8 mouse cellular contexts compared by ENCODE assay signal in the genomic region with DNA sequence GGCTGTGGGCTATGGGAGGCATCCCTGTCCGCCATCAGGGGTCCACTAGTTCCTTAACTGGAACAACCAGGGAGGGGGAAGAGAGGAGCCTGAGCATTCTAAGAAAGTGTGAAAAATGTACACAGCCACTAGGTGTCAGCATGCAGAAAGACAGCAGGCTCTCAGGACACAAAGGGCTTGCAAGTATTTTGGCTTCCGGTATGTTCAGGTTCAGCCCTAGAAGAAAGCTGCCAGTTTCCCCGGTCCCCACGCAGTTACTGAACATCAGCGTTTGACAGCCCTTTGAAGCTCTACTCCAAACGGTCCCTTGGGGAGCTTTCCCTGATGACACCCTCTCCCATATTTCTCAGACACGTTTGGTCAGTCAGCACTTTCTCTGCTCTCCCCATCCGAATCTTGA.
DNase-seq lines count a peak whose midpoint lies in the region; ATAC-seq lines count a peak whose summit lies in the region.

No protein-coding gene starts in this region.

- peak overlapping the region; percentile 52 for H3K4me2 ChIP-seq in intestine, embryonic 16.5 days (ENCODE audit: low read depth, low read length)

- no peaks in the 10 kb centered on the region for H3K4me1 ChIP-seq in intestine, embryonic 16.5 days (ENCODE audit: control insufficient read depth, insufficient read depth, low read length)

- H3K27ac ChIP-seq in intestine, embryonic 16.5 days (ENCODE audit: low read length) = no peak overlapping the region

- peak; percentile 73 for DNase-seq in T-cell, adult 2 months (ENCODE audit: low spot score)
- peak; percentile 68 to 76 for DNase-seq in cerebellum, postnatal 10 days
- peak; percentile 46 to 66 for DNase-seq in frontal cortex, postnatal 36 days (ENCODE audit: low spot score in 2 of 2)
- DNase-seq in left cerebral cortex, postnatal 14 days (ENCODE audit: low spot score in 2 of 2) = peak; percentile 67 to 77
- DNase-seq in right cerebral cortex, postnatal 14 days = peak; percentile 14

- H3K4me3 ChIP-seq in intestine, embryonic 16.5 days (ENCODE audit: low read length) = peak overlapping the region; percentile 26; the same call in 1 of the 2 replicates

- ATAC-seq in intestine, embryonic 16.5 days = peak; percentile 69
- peak; percentile 97 for ATAC-seq in megakaryocyte progenitor cell, adult 5-6 weeks (replicated peaks; ENCODE audit: poor library complexity)
- no peak for ATAC-seq in erythroid progenitor cell, adult 5-6 weeks (replicated peaks; ENCODE audit: low FRiP score, poor library complexity, severe bottlenecking)

- no peaks in the 10 kb centered on the region for H3K9me3 ChIP-seq in intestine, embryonic 16.5 days (ENCODE audit: control insufficient read depth, low read length)

- 27% methylated on average over 8 of the region's 8 CpGs for WGBS in intestine, embryonic 16.5 days

- peak overlapping the region; percentile 50; the same call in 1 of the 2 replicates for H3K9ac ChIP-seq in intestine, embryonic 16.5 days (ENCODE audit: low read depth, low read length)

- no peaks in the 10 kb centered on the region for H3K27me3 ChIP-seq in intestine, embryonic 16.5 days (replicated peaks; ENCODE audit: control insufficient read depth, insufficient read depth, low read length)

- no peaks in the 10 kb centered on the region for H3K36me3 ChIP-seq in intestine, embryonic 16.5 days (ENCODE audit: control insufficient read depth, insufficient read depth, low read length)

- intact Hi-C loops in left cerebral cortex, postnatal 14 days (cut with DNase I) = loop anchor here (1.0 to 5.0 kb wide), 3 partner anchors 63 to 333 kb away; no protein-coding TSS in a partner anchor

Comparison
In these comparisons a context has a peak if more than half of its experiments do, and no peak if none do; other contexts are left out.
1. DNase-seq: peak in every context shown above with its lines; median percentile 73 in T-cell, adult 2 months; 72 in cerebellum, postnatal 10 days; 72 in left cerebral cortex, postnatal 14 days; 56 in frontal cortex, postnatal 36 days; 14 in right cerebral cortex, postnatal 14 days.